Mouse (Mus musculus) retina, adult 2 months (tissue): ENCODE results near the gene Tuba1a.
"Not testable (repeated sequence)": the region's sequence is repeated elsewhere in the genome, so short reads cannot be mapped to it uniquely, and the experiment has no call there.

Source experiments
- DNase-seq: peaks from one replicate; pipeline ENCODE4 v3.0.0-alpha.2; 2012; ENCODE audit warnings: low read depth, low spot score

The Tuba1a gene

GRCm38 (mm10) chr15:98985982-98986715, 32.6 kb upstream of the Tuba1a start:
- DNase-seq, result no peak

- DNase-seq, result no peak
Measured at GRCm38 (mm10) chr15:98985240-98985981, 31.9 kb upstream of the Tuba1a start.

- DNase-seq, result no peak
Measured at GRCm38 (mm10) chr15:98984681-98985080, 31.2 kb upstream of the Tuba1a start.

- no peak for DNase-seq
Measured at GRCm38 (mm10) chr15:98983431-98984081, 30.1 kb upstream of the Tuba1a start.

GRCm38 (mm10) chr15:98982100-98982499, 28.6 kb upstream of the Tuba1a start:
- DNase-seq, result no peak

- DNase-seq, result no peak
Measured at GRCm38 (mm10) chr15:98980012-98980614, 26.6 kb upstream of the Tuba1a start.

- no peak for DNase-seq
Measured at GRCm38 (mm10) chr15:98978409-98979172, 25.1 kb upstream of the Tuba1a start.

- DNase-seq, result no peak
Measured at GRCm38 (mm10) chr15:98977759-98978408, 24.4 kb upstream of the Tuba1a start.

GRCm38 (mm10) chr15:98976763-98977758, 23.6 kb upstream of the Tuba1a start:
- DNase-seq, result no peak

- no peak for DNase-seq
Measured at GRCm38 (mm10) chr15:98973015-98973614, 19.6 kb upstream of the Tuba1a start.

- DNase-seq, result not testable (repeated sequence)
Measured at GRCm38 (mm10) chr15:98971576-98972320, 18.2 kb upstream of the Tuba1a start.

GRCm38 (mm10) chr15:98971111-98971510, 17.6 kb upstream of the Tuba1a start:
- no peak for DNase-seq

- DNase-seq, result no peak
Measured at GRCm38 (mm10) chr15:98969372-98970101, 16.0 kb upstream of the Tuba1a start.

GRCm38 (mm10) chr15:98968701-98969371, 15.3 kb upstream of the Tuba1a start:
- DNase-seq, result no peak

- no peak for DNase-seq
Measured at GRCm38 (mm10) chr15:98959531-98959930, 6.0 kb upstream of the Tuba1a start.

- no peak for DNase-seq
Measured at GRCm38 (mm10) chr15:98958901-98959420, 5.5 kb upstream of the Tuba1a start.

GRCm38 (mm10) chr15:98957475-98957874, 4.0 kb upstream of the Tuba1a start:
- DNase-seq, result no peak
